Mouse (Mus musculus): Measurements from ENCODE around the gene Pla2g2e. TPM values are rescaled to one million over a fixed set of nuclear protein-coding genes. Genes with fewer than 3 reads are reported as not detected.

Gene Pla2g2e
- polyA plus RNA-seq, 2 experiments, result 0.09 TPM; not detected in 1

DNA sequence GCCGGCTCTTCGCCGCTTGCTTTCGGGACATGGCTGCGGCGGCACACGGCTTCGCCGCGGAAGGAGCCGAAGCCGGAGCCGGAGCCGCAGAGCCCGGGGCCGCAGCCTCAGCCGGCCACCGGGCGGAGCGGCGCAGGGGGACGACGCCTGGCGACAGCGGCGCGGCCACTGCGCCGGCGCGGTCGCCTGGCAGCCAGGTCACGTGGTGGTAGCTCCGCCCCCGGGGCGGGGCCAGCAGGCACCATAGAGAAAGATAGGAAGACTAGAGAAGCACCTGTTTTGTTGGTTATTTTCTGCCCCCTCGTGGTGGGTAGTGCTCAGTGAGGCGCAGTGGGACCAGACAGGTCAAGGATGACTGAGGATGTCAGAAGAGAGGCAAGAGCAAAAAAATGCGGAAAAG, 36.1 kb downstream of the Pla2g2e start, which contains the start of gene Otud3:
Otud3 (minus strand) TSS at position 149 of the 400 bp plus-strand sequence.
- Histone ChIP-seq H3K27ac (replicated peaks; ENCODE audit: low read depth, low read length) (no peak within 1 kb of the TSS), H3K9ac (ENCODE audit: low read depth, low read length, severe bottlenecking) (peak within 1 kb of the TSS; percentile 85), H3K9me3 (ENCODE audit: control insufficient read depth, low read length) (no peaks in the 10 kb centered on the region), H3K4me2 (replicated peaks; ENCODE audit: low read depth, low read length, severe bottlenecking) (peak within 1 kb of the TSS; percentile 89), H3K27me3 (ENCODE audit: control insufficient read depth, insufficient read depth, low read length) (no peaks in the 10 kb centered on the region), H3K36me3 (ENCODE audit: control insufficient read depth, insufficient read depth, low read length) (no peaks in the 10 kb centered on the region), H3K4me3 (replicated peaks; ENCODE audit: low read length) (peak within 1 kb of the TSS; percentile 90), H3K4me1 (ENCODE audit: control insufficient read depth, insufficient read depth, low read length) (peaks cover 9% of the 10 kb centered on the region; the same call in 1 of the 2 replicates)
- 1% methylated on average over 39 of the region's 39 CpGs for WGBS
- TF ChIP-seq POLR2A (IDR thresholded peaks at IDR 0.05; ENCODE audit: borderline replicate concordance, extremely low read depth, insufficient read depth, insufficient read length), result peak; percentile 89; the same call in 1 of the 2 replicates
- DNase-seq (ENCODE audit: low spot score) (peak; percentile 93), ATAC-seq (ENCODE audit: low FRiP score, low read depth) (peak; percentile 97)

DNA sequence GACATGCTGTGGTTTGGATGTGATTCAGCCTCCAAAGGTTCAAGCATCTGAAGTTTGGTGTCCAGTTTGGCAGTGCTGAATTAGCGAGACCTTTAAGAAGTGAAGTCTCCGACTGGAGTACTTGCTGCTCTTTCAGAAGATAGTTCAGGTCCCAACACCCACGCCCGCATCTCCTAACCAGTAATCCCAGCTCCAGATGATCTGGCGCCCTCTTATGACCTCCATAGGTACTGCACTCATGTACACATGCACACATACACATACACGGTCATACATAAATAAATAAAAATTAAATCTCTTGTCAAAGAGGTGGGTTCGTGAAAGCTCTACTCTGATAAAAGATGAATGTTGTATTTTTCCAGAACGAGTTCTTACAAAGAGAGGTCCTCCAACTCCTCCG, 39.5 kb downstream of the Pla2g2e start:
- 85% methylated on average over 9 of the region's 9 CpGs for WGBS
- Histone ChIP-seq H3K36me3 (ENCODE audit: control insufficient read depth, insufficient read depth, low read length) (no peaks in the 10 kb centered on the region), H3K4me2 (replicated peaks; ENCODE audit: low read depth, low read length, severe bottlenecking) (no peak overlapping the region), H3K27ac (replicated peaks; ENCODE audit: low read depth, low read length) (no peak overlapping the region), H3K4me3 (replicated peaks; ENCODE audit: low read length) (no peak overlapping the region), H3K27me3 (ENCODE audit: control insufficient read depth, insufficient read depth, low read length) (no peaks in the 10 kb centered on the region), H3K9me3 (ENCODE audit: control insufficient read depth, low read length) (no peaks in the 10 kb centered on the region), H3K9ac (ENCODE audit: low read depth, low read length, severe bottlenecking) (no peak overlapping the region), H3K4me1 (ENCODE audit: control insufficient read depth, insufficient read depth, low read length) (peaks cover 8% of the 10 kb centered on the region)
- ATAC-seq (ENCODE audit: low FRiP score, low read depth) (no peak), DNase-seq (ENCODE audit: low spot score) (no peak)
- no peak for TF ChIP-seq POLR2A (IDR thresholded peaks at IDR 0.05; ENCODE audit: borderline replicate concordance, extremely low read depth, insufficient read depth, insufficient read length)

DNA sequence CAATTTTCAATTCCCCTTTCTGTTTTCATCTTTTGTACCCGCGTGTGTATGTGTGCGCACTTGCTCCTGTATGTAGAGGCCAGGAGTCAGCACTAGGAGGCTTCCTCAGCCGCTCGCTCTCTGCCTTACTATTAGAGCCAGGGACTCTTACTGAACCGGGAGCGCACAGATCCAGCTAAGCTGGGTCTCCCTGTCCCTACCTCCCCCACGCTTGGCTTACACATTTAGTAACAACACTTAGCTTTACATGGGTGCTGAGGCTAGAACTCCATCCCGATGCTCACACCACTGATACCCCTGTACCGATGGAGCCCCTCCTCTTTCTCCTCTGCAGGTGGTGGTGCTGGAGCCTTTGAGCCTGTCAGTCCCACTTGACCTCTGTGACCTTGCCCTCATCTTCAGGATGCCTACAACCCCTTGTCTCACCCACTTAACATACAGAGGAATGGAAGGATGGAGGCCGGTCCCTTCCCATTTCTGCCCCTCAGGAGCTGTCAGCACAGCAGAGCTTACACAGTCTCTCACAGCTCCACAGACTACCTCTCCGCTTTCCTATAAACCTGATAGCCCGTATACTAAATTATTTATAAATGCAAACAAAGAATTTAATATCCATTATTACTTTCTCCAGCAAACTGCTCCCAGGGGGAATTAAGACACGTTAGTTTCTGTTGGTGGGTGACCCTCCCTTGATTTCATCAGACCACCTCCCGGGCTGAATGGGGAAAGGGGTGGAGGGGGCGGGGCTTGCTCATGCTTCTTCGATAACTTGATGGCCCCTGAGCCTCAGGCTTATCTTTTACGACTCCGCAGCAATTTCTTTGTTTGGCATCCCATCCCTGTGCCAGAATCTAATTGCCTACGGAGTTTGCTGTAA, 43.8 kb downstream of the Pla2g2e start:
- ATAC-seq (ENCODE audit: low FRiP score, low read depth), result no peak; the same call in 1 of the 2 replicates
- no peaks in the 10 kb centered on the region for H3K36me3 ChIP-seq (ENCODE audit: control insufficient read depth, insufficient read depth, low read length)
- no peak overlapping the region for H3K27ac ChIP-seq (replicated peaks; ENCODE audit: low read depth, low read length)
- peak overlapping the region; percentile 17 for H3K4me3 ChIP-seq (replicated peaks; ENCODE audit: low read length)
- 37% methylated on average over 20 of the region's 20 CpGs for WGBS
- TF ChIP-seq POLR2A (IDR thresholded peaks at IDR 0.05; ENCODE audit: borderline replicate concordance, extremely low read depth, insufficient read depth, insufficient read length), result no peak
- H3K27me3 ChIP-seq (ENCODE audit: control insufficient read depth, insufficient read depth, low read length), result no peaks in the 10 kb centered on the region
- no peaks in the 10 kb centered on the region; the same call in 1 of the 2 replicates for H3K4me1 ChIP-seq (ENCODE audit: control insufficient read depth, insufficient read depth, low read length)
- peak overlapping the region; percentile 36 for H3K4me2 ChIP-seq (replicated peaks; ENCODE audit: low read depth, low read length, severe bottlenecking)
- H3K9ac ChIP-seq (ENCODE audit: low read depth, low read length, severe bottlenecking), result no peak overlapping the region
- no peak for DNase-seq (ENCODE audit: low spot score)
- no peaks in the 10 kb centered on the region for H3K9me3 ChIP-seq (ENCODE audit: control insufficient read depth, low read length)

DNA sequence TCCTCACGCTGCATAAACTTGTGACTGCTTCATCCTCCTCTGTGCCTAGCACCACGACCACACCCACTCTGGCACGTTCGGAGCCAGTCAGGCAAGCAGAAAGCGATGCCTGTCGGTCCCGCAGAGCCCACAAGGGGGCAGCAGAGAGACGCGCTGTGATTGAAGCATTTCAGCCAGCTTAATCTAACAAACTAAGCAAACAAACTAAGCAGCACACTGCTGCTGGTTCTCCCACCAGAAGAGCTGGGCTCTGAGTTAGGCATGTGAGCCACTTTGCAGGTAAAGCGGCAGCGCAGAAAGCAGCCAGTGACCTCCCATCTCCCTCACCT, 44.4 kb downstream of the Pla2g2e start:
- no peak overlapping the region for H3K27ac ChIP-seq (replicated peaks; ENCODE audit: low read depth, low read length)
- peak overlapping the region; percentile 36 for H3K4me2 ChIP-seq (replicated peaks; ENCODE audit: low read depth, low read length, severe bottlenecking)
- H3K36me3 ChIP-seq (ENCODE audit: control insufficient read depth, insufficient read depth, low read length), result no peaks in the 10 kb centered on the region
- no peak for TF ChIP-seq POLR2A (IDR thresholded peaks at IDR 0.05; ENCODE audit: borderline replicate concordance, extremely low read depth, insufficient read depth, insufficient read length)
- H3K4me1 ChIP-seq (ENCODE audit: control insufficient read depth, insufficient read depth, low read length), result no peaks in the 10 kb centered on the region; the same call in 1 of the 2 replicates
- no peaks in the 10 kb centered on the region for H3K9me3 ChIP-seq (ENCODE audit: control insufficient read depth, low read length)
- DNase-seq (ENCODE audit: low spot score) (peak; percentile 97), ATAC-seq (ENCODE audit: low FRiP score, low read depth) (peak; percentile 80)
- no peak overlapping the region for H3K9ac ChIP-seq (ENCODE audit: low read depth, low read length, severe bottlenecking)
- 2% methylated on average over 11 of the region's 11 CpGs for WGBS
- no peaks in the 10 kb centered on the region for H3K27me3 ChIP-seq (ENCODE audit: control insufficient read depth, insufficient read depth, low read length)
- H3K4me3 ChIP-seq (replicated peaks; ENCODE audit: low read length), result peak overlapping the region; percentile 17

DNA sequence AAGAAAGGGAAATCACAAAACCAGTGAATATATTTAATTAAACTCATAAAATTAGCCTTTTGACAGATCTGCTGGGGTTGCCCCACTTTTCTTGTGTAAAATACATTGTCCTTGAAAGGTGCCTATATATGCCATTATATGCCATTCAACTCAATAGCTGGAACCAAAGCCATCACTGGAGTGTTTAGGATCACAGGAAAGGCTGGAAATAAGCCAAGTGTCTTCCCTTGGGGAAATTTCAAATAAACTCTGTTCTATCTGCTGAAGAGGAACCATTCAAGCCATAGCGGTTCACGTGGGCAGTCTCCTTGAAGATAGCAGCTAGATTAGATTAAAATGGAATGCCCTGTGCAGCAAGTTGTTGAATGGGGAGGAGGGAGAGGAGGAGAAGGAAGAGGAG, 47.8 kb downstream of the Pla2g2e start:
- Histone ChIP-seq H3K4me1 (ENCODE audit: control insufficient read depth, insufficient read depth, low read length) (no peaks in the 10 kb centered on the region; the same call in 1 of the 2 replicates), H3K27ac (replicated peaks; ENCODE audit: low read depth, low read length) (no peak overlapping the region), H3K27me3 (ENCODE audit: control insufficient read depth, insufficient read depth, low read length) (no peaks in the 10 kb centered on the region), H3K4me3 (replicated peaks; ENCODE audit: low read length) (no peak overlapping the region), H3K9ac (ENCODE audit: low read depth, low read length, severe bottlenecking) (no peak overlapping the region), H3K4me2 (replicated peaks; ENCODE audit: low read depth, low read length, severe bottlenecking) (no peak overlapping the region), H3K9me3 (ENCODE audit: control insufficient read depth, low read length) (no peaks in the 10 kb centered on the region), H3K36me3 (ENCODE audit: control insufficient read depth, insufficient read depth, low read length) (no peaks in the 10 kb centered on the region)
- ATAC-seq (ENCODE audit: low FRiP score, low read depth) (no peak), DNase-seq (ENCODE audit: low spot score) (no peak)
- TF ChIP-seq POLR2A (IDR thresholded peaks at IDR 0.05; ENCODE audit: borderline replicate concordance, extremely low read depth, insufficient read depth, insufficient read length), result no peak
- WGBS, result 62% methylated on average over 2 of the region's 2 CpGs

Other genes with a start within 250 kb of the Pla2g2e start
- gene Vwa5b1, start 242.1 kb upstream of the Pla2g2e start, polyA plus RNA-seq (2012; rRNA removed), result 0.04 TPM in 2 replicates
- 0.03 TPM in 1 of 2 replicates, not detected in the other for gene Vwa5b1, start 242.1 kb upstream of the Pla2g2e start, polyA plus RNA-seq (2014; fragmentation: Nextera tagmentation; extraction: Ambion mirVana)
- 0.12 and 0.26 TPM in 2 replicates for gene Pla2g2c, start 153.2 kb upstream of the Pla2g2e start, polyA plus RNA-seq (2012; rRNA removed)
- gene Pla2g2c, start 153.2 kb upstream of the Pla2g2e start, polyA plus RNA-seq (2014; fragmentation: Nextera tagmentation; extraction: Ambion mirVana), result 0.12 and 0.28 TPM in 2 replicates
- gene Ubxn10, start 140.8 kb upstream of the Pla2g2e start, polyA plus RNA-seq (2012; rRNA removed), result 0.88 and 1.1 TPM in 2 replicates
- gene Ubxn10, start 140.8 kb upstream of the Pla2g2e start, polyA plus RNA-seq (2014; fragmentation: Nextera tagmentation; extraction: Ambion mirVana), result 0.73 and 1.0 TPM in 2 replicates
- gene Pla2g2f, start 120.3 kb upstream of the Pla2g2e start, polyA plus RNA-seq (2012; rRNA removed), result 9.7 and 11.9 TPM in 2 replicates
- gene Pla2g2f, start 120.3 kb upstream of the Pla2g2e start, polyA plus RNA-seq (2014; fragmentation: Nextera tagmentation; extraction: Ambion mirVana), result 9.6 and 15.7 TPM in 2 replicates
- 0.06 and 0.15 TPM in 2 replicates for gene Pla2g2d, start 102.2 kb upstream of the Pla2g2e start, polyA plus RNA-seq (2012; rRNA removed)
- gene Pla2g2d, start 102.2 kb upstream of the Pla2g2e start, polyA plus RNA-seq (2014; fragmentation: Nextera tagmentation; extraction: Ambion mirVana), result 0.10 and 0.55 TPM in 2 replicates
- 1.3 and 1.7 TPM in 2 replicates for gene Pla2g5, start 14.5 kb upstream of the Pla2g2e start, polyA plus RNA-seq (2012; rRNA removed)
- 0.62 and 0.73 TPM in 2 replicates for gene Pla2g5, start 14.5 kb upstream of the Pla2g2e start, polyA plus RNA-seq (2014; fragmentation: Nextera tagmentation; extraction: Ambion mirVana)
- gene Gm13030, start 4.0 kb upstream of the Pla2g2e start, polyA plus RNA-seq (2012; rRNA removed), result not detected in 2 replicates
- gene Gm13030, start 4.0 kb upstream of the Pla2g2e start, polyA plus RNA-seq (2014; fragmentation: Nextera tagmentation; extraction: Ambion mirVana), result not detected in 2 replicates
- gene Otud3, start 36.0 kb downstream of the Pla2g2e start, polyA plus RNA-seq (2012; rRNA removed), result 7.0 and 8.2 TPM in 2 replicates
- 2.7 and 4.2 TPM in 2 replicates for gene Otud3, start 36.0 kb downstream of the Pla2g2e start, polyA plus RNA-seq (2014; fragmentation: Nextera tagmentation; extraction: Ambion mirVana)
- not detected in 2 replicates for gene Rnf186, start 89.2 kb downstream of the Pla2g2e start, polyA plus RNA-seq (2012; rRNA removed)
- not detected in 2 replicates for gene Rnf186, start 89.2 kb downstream of the Pla2g2e start, polyA plus RNA-seq (2014; fragmentation: Nextera tagmentation; extraction: Ambion mirVana)
- gene Tmco4, start 94.9 kb downstream of the Pla2g2e start, polyA plus RNA-seq (2012; rRNA removed), result 4.2 and 4.8 TPM in 2 replicates
- 4.7 and 4.8 TPM in 2 replicates for gene Tmco4, start 94.9 kb downstream of the Pla2g2e start, polyA plus RNA-seq (2014; fragmentation: Nextera tagmentation; extraction: Ambion mirVana)
- 1.2 and 2.2 TPM in 2 replicates for gene Htr6, start 197.6 kb downstream of the Pla2g2e start, polyA plus RNA-seq (2012; rRNA removed)
- 0.22 and 0.35 TPM in 2 replicates for gene Htr6, start 197.6 kb downstream of the Pla2g2e start, polyA plus RNA-seq (2014; fragmentation: Nextera tagmentation; extraction: Ambion mirVana)
- gene Nbl1, start 215.1 kb downstream of the Pla2g2e start, polyA plus RNA-seq (2012; rRNA removed), result 149 and 171 TPM in 2 replicates
- gene Nbl1, start 215.1 kb downstream of the Pla2g2e start, polyA plus RNA-seq (2014; fragmentation: Nextera tagmentation; extraction: Ambion mirVana), result 157 and 176 TPM in 2 replicates

All from limb, embryonic 14.5 days (tissue).